Mouse (Mus musculus) heart, embryonic 16.5 days (tissue): ENCODE results near the gene Acta1. TPM values are rescaled to one million over a fixed set of nuclear protein-coding genes. Genes with fewer than 3 reads are reported as not detected.

Experiments
- ATAC-seq: fragments of 200-750 bp; cut with Nextera tagmentation; replicated peaks from 2 replicates; pipeline ENCODE4 v1.8.0; 2017; ENCODE audit warnings: moderate number of reproducible peaks; ENCODE audit not compliant: insufficient read depth, low FRiP score; ENCODE audit errors: extremely low read depth
- H3K27ac ChIP-seq: fragments of 300-500 bp; sonication (generic); 2 replicates; pipeline ENCODE4 v1.5.1; 2014; ENCODE audit warnings: mild to moderate bottlenecking, low read length, control low read depth, moderate library complexity
- H3K27me3 ChIP-seq: fragments of 300-500 bp; sonication (generic); 2 replicates; pipeline ENCODE4 v1.6.1; 2014; ENCODE audit warnings: low read length, mixed read lengths; ENCODE audit not compliant: control insufficient read depth, insufficient read depth
- H3K36me3 ChIP-seq: fragments of 300-500 bp; sonication (generic); 2 replicates; pipeline ENCODE4 v1.6.1; 2014; ENCODE audit not compliant: control insufficient read depth, insufficient read depth
- H3K4me1 ChIP-seq: fragments of 300-500 bp; sonication (generic); 2 replicates; pipeline ENCODE4 v1.6.1; 2014; ENCODE audit warnings: low read length, mixed read lengths; ENCODE audit not compliant: control insufficient read depth, insufficient read depth
- H3K4me2 ChIP-seq: fragments of 300-500 bp; sonication (generic); 2 replicates; pipeline ENCODE4 v1.6.1; 2014; ENCODE audit warnings: low read depth, mild to moderate bottlenecking, control low read depth, low read length
- H3K4me3 ChIP-seq: fragments of 300-500 bp; sonication (generic); 2 replicates; pipeline ENCODE4 v1.5.1; 2014; ENCODE audit warnings: mild to moderate bottlenecking, control low read depth, low read length
- H3K9ac ChIP-seq: fragments of 300-500 bp; sonication (generic); 2 replicates; pipeline ENCODE4 v1.6.1; 2014; ENCODE audit warnings: low read length, control low read depth
- H3K9me3 ChIP-seq: fragments of 300-500 bp; sonication (generic); replicated peaks from 2 replicates; pipeline ENCODE4 v1.6.1; 2016; ENCODE audit warnings: low read length; ENCODE audit not compliant: control insufficient read depth
- WGBS: fragments of 180-500 bp; shearing (Covaris S2); extraction: QIAGEN DNeasy Blood & Tissue Kit; methylation state at CpG from one replicate; pipeline ENCODE4 v1.1.7; 2014; 5-methylcytosine and 5-hydroxymethylcytosine counted together
- polyA plus RNA-seq: library from polyadenylated mRNA; unstranded; fragments of >200 nt; fragmentation: Nextera tagmentation; extraction: Ambion mirVana; gene quantifications from 2 replicates; pipeline ENCODE4 v1.2.1, GENCODE M21; 2015

Gene Acta1
- polyA plus RNA-seq, 1 experiment from 2014 or later = 247 TPM

GRCm38 (mm10) chr8:123857361-123857760 is 37.2 kb downstream of the Acta1 start:
- H3K27me3 ChIP-seq = no peaks in the 10 kb centered on the region; the same call in 1 of the 2 replicates
- no peaks in the 10 kb centered on the region for H3K36me3 ChIP-seq
- H3K4me1 ChIP-seq = peaks cover 6% of the 10 kb centered on the region
- no peak overlapping the region for H3K9ac ChIP-seq
- H3K4me2 ChIP-seq = no peak overlapping the region
- peaks cover 2% of the 10 kb centered on the region; the same call in 1 of the 2 replicates for H3K9me3 ChIP-seq
- H3K4me3 ChIP-seq = no peak overlapping the region
- ATAC-seq = no peak
- 85% methylated on average over 3 of the region's 3 CpGs for WGBS
- H3K27ac ChIP-seq = no peak overlapping the region

GRCm38 (mm10) chr8:123854733-123855475 is 39.6 kb downstream of the Acta1 start:
- H3K9me3 ChIP-seq = peaks cover 2% of the 10 kb centered on the region; the same call in 1 of the 2 replicates
- H3K27me3 ChIP-seq = no peaks in the 10 kb centered on the region
- peaks cover 6% of the 10 kb centered on the region for H3K4me1 ChIP-seq
- ATAC-seq = no peak
- no peak overlapping the region for H3K4me3 ChIP-seq
- no peak overlapping the region for H3K9ac ChIP-seq
- H3K4me2 ChIP-seq = no peak overlapping the region
- 81% methylated on average over 9 of the region's 9 CpGs for WGBS
- H3K27ac ChIP-seq = no peak overlapping the region
- no peaks in the 10 kb centered on the region for H3K36me3 ChIP-seq

GRCm38 (mm10) chr8:123854252-123854651 is 40.3 kb downstream of the Acta1 start:
- Histone ChIP-seq H3K4me3 (no peak overlapping the region), H3K4me1 (peaks cover 6% of the 10 kb centered on the region), H3K27ac (no peak overlapping the region), H3K36me3 (no peaks in the 10 kb centered on the region), H3K27me3 (no peaks in the 10 kb centered on the region), H3K9ac (no peak overlapping the region), H3K9me3 (peaks cover 2% of the 10 kb centered on the region; the same call in 1 of the 2 replicates), H3K4me2 (no peak overlapping the region)
- ATAC-seq = no peak
- WGBS = 73% methylated on average over 1 of the region's 1 CpGs

- Histone ChIP-seq H3K27ac (no peak overlapping the region), H3K4me1 (no peaks in the 10 kb centered on the region)
- 80% methylated on average over 5 of the region's 5 CpGs for WGBS
These were observed 43.0 kb downstream of the Acta1 start for GRCm38 (mm10) chr8:123851590-123851989.

GRCm38 (mm10) chr8:123849352-123849751 is 45.2 kb downstream of the Acta1 start:
- Histone ChIP-seq H3K27me3 (no peaks in the 10 kb centered on the region), H3K4me1 (no peaks in the 10 kb centered on the region), H3K27ac (no peak overlapping the region), H3K36me3 (no peaks in the 10 kb centered on the region), H3K4me2 (no peak overlapping the region), H3K9ac (no peak overlapping the region), H3K9me3 (no peaks in the 10 kb centered on the region), H3K4me3 (no peak overlapping the region)
- 85% methylated on average over 4 of the region's 4 CpGs for WGBS
- no peak for ATAC-seq

More at GRCm38 (mm10) chr8:123851590-123851989, 43.0 kb downstream of the Acta1 start:
- no peak overlapping the region for H3K4me2 ChIP-seq
- no peak for ATAC-seq
- no peaks in the 10 kb centered on the region for H3K36me3 ChIP-seq
- H3K4me3 ChIP-seq = no peak overlapping the region
- peaks cover 2% of the 10 kb centered on the region; the same call in 1 of the 2 replicates for H3K9me3 ChIP-seq
- H3K27me3 ChIP-seq = no peaks in the 10 kb centered on the region
- H3K9ac ChIP-seq = no peak overlapping the region

- WGBS = 55% methylated on average over 3 of the region's 3 CpGs
These were observed 47.0 kb downstream of the Acta1 start for GRCm38 (mm10) chr8:123847546-123847945.

GRCm38 (mm10) chr8:123846509-123846908 is 48.0 kb downstream of the Acta1 start:
- ATAC-seq = no peak
- WGBS = 83% methylated on average over 12 of the region's 12 CpGs
- 0 out of 2 replicates have a peak, but pooled peaks cover 3% of the 10 kb centered on the region for H3K36me3 ChIP-seq
- no peak overlapping the region for H3K9ac ChIP-seq
- H3K4me1 ChIP-seq = no peaks in the 10 kb centered on the region
- no peaks in the 10 kb centered on the region for H3K27me3 ChIP-seq
- no peak overlapping the region for H3K4me2 ChIP-seq
- H3K27ac ChIP-seq = no peak overlapping the region
- H3K9me3 ChIP-seq = no peaks in the 10 kb centered on the region
- no peak overlapping the region for H3K4me3 ChIP-seq

More at GRCm38 (mm10) chr8:123847546-123847945, 47.0 kb downstream of the Acta1 start:
- no peaks in the 10 kb centered on the region for H3K36me3 ChIP-seq
- no peaks in the 10 kb centered on the region for H3K27me3 ChIP-seq
- H3K9me3 ChIP-seq = no peaks in the 10 kb centered on the region
- ATAC-seq = no peak
- H3K4me1 ChIP-seq = no peaks in the 10 kb centered on the region
- no peak overlapping the region for H3K27ac ChIP-seq
- H3K4me3 ChIP-seq = no peak overlapping the region
- no peak overlapping the region for H3K4me2 ChIP-seq
- H3K9ac ChIP-seq = no peak overlapping the region

GRCm38 (mm10) chr8:123845991-123846390 is 48.6 kb downstream of the Acta1 start:
- Histone ChIP-seq H3K4me2 (no peak overlapping the region), H3K9me3 (no peaks in the 10 kb centered on the region)
- 86% methylated on average over 10 of the region's 10 CpGs for WGBS

GRCm38 (mm10) chr8:123845114-123845513 is 49.4 kb downstream of the Acta1 start:
- Histone ChIP-seq H3K4me3 (no peak overlapping the region), H3K9ac (no peak overlapping the region), H3K27me3 (no peaks in the 10 kb centered on the region), H3K36me3 (0 out of 2 replicates have a peak, but pooled peaks cover 5% of the 10 kb centered on the region), H3K9me3 (no peaks in the 10 kb centered on the region), H3K4me1 (no peaks in the 10 kb centered on the region), H3K27ac (no peak overlapping the region), H3K4me2 (no peak overlapping the region)
- 80% methylated on average over 13 of the region's 13 CpGs for WGBS
- ATAC-seq = no peak

More at GRCm38 (mm10) chr8:123845991-123846390, 48.6 kb downstream of the Acta1 start:
- Histone ChIP-seq H3K27ac (no peak overlapping the region), H3K9ac (no peak overlapping the region), H3K27me3 (no peaks in the 10 kb centered on the region), H3K36me3 (0 out of 2 replicates have a peak, but pooled peaks cover 5% of the 10 kb centered on the region), H3K4me3 (no peak overlapping the region), H3K4me1 (no peaks in the 10 kb centered on the region)
- ATAC-seq = no peak
